Mouse (Mus musculus): ENCODE measurements around the gene Traf2.

Gene Traf2

GRCm38 (mm10) chr2:25497846-25498575 lies 48.7 kb downstream of the Traf2 start:
- DNase-seq (ENCODE audit: low spot score in 2 of 2), result no peak

- no peak for DNase-seq (ENCODE audit: low spot score in 2 of 2)
Measured at GRCm38 (mm10) chr2:25496462-25496861, 50.3 kb downstream of the Traf2 start.

DNA sequence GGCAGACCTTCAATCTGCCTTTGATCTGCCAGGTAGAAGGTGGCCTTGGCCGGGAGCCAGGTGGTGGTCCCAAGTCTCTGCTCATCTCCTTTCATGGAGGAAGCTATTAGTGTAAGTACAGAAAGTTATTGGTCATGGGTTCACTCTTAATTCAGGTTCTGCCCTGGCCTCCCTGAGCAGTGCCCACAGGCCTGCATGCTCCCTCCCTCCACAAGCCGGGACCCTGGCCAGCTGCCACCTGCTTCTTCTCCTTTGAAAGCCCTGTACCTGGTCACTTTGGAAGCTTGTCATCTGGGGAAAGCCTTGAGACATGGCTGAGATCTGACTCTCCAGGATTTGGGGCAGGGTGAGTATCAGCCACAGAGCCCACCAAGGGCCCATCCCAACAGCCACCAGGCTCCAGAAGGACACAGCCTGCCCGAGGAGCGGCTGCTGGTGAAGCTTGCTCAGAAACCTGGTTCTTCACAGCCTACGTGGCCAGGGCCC lies 53.2 kb downstream of the Traf2 start, which contains the start of gene Lcn12:
Lcn12 (minus strand) TSS at position 436 of the 486 bp plus-strand sequence.
- DNase-seq (ENCODE audit: low spot score in 2 of 2), result no peak

DNA sequence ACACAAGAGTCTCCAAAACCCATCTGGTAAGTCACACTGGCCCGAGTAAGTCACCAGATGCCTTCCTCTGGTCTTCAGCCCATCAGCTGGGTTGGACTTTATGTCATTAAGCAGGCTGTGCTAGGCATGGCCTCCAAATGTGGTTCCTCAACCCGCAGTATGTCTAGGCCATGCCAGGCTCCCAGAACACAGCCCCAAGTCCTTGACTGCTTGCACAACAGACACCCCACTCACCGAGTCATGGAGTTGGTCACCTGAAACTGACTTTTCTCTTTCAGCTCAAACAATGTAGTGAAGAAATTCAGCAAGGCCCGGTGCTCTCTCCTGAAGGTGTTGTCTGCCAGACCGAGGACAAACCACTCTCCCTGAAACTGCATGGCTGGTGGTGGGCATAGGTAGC lies 53.8 kb downstream of the Traf2 start:
- DNase-seq (ENCODE audit: low spot score in 2 of 2), result no peak

DNA sequence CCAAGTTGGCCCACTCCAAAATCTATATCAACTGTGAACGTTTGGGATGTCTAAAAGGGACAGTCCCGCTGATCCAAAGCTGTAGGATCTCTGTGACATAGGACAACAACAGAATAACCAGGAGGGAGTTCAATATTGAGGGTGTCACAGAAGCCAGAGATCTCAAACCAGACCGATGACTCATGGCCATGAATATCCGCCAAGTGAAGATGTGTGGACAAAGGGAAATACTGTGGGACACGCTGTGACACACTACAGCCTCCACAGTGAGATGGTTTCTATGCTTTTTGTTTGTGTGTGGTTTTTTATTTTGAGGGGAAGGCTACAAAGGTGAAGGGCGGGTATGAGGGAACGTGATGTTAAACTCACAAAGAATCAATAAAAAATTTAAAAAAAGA lies 58.1 kb downstream of the Traf2 start:
- DNase-seq (ENCODE audit: low spot score in 2 of 2), result no peak

GRCm38 (mm10) chr2:25487965-25488670 lies 58.6 kb downstream of the Traf2 start:
- DNase-seq (ENCODE audit: low spot score in 2 of 2), result no peak

GRCm38 (mm10) chr2:25484901-25485647 lies 61.7 kb downstream of the Traf2 start:
- DNase-seq (ENCODE audit: low spot score in 2 of 2), result peak in 1 of 2 experiments; percentile 27

DNA sequence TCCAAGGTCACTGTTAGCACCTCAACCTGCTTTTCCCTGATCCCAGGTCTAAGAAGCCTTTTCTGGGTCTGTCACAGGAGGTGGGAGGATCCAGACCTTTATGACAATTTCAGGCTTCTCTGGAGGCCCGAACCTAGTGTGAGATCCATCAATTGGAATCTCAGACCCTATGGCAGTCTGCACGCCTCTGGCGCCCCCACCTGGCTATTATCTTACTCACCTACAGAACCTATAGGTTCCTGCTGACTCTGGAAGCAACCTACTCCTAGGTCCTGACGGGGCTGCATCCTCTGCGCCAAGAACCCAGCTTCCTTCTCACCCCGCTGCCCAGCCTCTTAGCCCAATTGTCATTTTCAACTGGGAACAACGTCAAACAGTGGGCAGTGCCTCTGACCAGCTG lies 63.8 kb downstream of the Traf2 start:
- no peak for DNase-seq (ENCODE audit: low spot score in 2 of 2)

GRCm38 (mm10) chr2:25480541-25480940 lies 66.2 kb downstream of the Traf2 start:
- DNase-seq (ENCODE audit: low spot score in 2 of 2), result no peak

GRCm38 (mm10) chr2:25479551-25480311 lies 67.0 kb downstream of the Traf2 start:
- no peak for DNase-seq (ENCODE audit: low spot score in 2 of 2)

DNA sequence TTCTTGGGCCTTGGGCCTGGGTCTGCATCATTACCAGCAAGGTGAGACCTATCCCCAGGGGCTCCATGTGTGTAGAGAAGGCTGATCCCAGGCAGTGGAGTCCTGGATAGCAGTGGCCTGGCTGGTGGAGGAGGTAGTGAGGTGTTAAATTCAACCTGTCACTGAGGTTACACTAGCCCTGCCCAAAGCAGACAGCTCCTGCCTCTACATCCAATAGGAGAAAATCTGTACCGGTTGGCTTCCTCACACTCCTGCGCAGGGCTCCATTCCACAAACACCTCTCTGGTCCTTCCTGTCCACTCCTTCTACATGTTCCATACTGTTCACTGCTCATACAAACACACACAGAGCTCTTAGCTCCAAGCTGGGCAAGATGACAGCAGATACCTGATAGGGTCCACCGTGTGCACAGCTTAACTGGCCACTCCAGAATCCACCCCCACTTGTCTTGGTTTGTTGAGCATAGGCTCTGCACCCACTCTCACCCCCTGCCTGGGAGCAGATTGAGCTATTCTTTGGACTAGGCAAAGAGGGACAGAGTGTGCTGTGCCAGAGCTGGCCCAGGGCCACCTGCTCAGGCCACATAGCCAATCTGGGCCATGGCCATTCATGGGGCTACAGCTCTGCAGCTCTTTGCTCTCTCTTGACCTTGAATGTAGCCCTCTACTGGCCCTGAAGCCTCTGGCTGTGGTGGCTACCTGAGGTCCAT lies 68.6 kb downstream of the Traf2 start:
- DNase-seq (ENCODE audit: low spot score in 2 of 2), result no peak

DNA sequence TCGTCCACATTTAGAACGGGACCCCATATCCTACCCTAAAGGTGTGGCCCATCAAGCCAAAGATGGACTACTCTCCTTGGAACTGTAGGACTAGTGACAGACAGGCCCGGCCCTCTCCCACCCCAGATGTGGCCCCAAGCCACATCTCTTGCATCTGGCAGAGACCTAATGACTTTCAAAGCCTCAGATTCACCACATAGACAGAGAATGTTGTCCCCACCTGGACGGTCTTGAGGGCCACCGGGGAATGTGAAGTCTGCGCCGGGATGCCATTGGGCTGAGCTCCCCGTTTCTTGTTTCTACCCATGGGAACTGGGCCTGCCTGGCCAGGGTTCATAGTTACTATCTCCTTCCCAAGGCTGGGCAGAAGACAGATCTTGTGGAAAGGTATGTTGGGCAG lies 69.2 kb downstream of the Traf2 start:
- no peak for DNase-seq (ENCODE audit: low spot score in 2 of 2)

- DNase-seq (ENCODE audit: low spot score in 2 of 2), result no peak
Measured at GRCm38 (mm10) chr2:25472550-25472949, 74.2 kb downstream of the Traf2 start.

DNA sequence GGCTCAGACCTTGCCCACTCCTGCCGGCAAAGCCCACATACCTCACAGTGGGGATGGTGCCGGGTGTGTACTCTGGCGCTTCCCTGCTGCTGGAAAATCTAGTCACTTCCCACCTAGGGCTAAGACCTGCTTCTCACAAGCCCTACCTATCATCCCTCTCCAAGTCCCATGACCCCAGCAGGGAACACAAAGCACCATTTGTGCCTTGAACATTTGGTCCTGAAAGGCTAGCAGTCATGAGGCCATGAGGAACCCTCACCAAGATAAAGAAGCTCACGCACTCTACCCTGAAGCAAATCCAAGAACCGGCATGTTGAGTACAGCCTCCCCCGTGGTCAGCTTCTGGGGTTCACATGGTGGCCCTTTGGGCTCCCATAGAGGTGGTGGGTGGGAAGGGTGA lies 76.8 kb downstream of the Traf2 start, which contains the start of gene Ptgds:
Ptgds (minus strand) TSS at position 78 of the 400 bp plus-strand sequence.
- no peak for DNase-seq (ENCODE audit: low spot score in 2 of 2)

DNA sequence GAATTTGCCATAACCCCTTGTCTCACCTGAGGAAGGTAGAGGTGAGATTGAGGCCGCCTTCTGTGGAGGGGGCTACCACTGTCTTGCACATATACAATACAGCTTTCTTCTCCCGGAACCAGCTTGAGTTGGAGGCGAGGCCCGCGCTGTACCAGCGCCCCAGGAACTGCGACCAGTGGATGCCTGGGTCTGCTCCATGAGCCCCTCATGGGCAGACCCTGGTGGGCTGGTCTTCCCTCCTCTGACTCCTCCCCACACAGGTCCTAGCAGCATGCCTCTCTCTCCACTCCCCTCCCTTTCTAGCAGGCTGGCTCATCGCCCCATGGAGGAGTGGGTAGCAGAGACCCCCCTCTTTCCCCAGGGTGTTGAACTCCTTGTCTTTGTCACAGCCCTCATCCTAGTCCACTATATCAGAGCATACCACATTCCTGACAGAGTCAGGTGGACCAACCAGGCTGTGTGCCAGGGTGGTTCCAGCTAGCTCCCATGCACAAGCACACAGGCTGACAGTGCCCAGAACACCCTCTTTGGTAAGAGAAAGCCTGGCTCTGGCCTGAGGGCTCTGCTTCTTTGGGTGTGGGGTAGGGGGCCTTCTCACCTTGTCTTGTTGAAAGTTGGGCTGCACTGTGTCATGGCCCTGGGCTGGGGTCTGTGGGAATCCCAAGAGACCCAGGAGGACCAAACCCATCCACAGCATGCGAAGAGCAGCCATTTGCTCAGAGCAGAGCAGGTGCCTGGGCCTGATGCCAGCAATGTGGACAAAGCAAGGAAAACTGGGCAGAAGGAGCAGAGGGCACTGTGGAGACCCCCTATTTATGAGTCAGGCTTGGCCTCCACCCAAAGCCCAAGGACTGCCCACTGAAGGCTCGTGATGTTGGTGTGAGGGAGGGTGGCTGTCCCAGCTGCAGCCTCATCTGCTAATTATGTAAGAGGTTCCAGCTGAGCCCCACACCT lies 77.5 kb downstream of the Traf2 start:
- DNase-seq (ENCODE audit: low spot score in 2 of 2), result peak in 1 of 2 experiments; percentile 74

Data from cerebellum, postnatal 4 days (tissue).